Mouse (Mus musculus): ENCODE measurements around the gene BC030870.

DNA sequence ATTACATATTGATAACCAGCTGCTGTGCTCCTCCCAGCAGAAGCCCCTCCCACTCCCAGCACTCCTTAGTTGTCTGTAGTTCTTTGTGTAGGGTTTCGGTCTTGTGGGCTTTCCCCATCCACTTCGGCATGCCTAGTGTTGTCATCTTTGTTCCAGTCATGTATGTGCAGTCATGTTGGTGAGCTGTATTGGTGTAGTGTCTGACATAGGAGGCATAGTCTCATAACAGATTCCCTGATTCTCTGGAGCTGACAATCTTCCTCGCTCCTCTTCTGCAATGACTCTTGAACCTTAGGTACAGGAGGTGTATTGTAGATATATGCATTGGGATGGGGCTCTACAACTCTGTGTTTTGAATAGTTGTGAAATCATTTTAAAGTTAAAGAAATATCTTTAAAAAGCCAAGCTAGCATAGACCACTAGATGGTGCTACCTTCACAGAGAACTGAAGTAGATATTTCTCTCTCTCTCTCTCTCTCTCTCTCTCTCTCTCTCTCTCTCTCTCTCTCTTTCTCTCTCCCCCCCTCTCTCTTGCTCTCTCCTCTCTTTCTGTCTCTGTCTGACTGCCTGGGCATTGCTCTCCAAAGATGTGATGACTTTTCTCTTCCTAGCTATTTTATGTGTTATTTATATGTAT, 9.6 kb upstream of the BC030870 start:
- TF ChIP-seq CTCF (IDR thresholded peaks at IDR 0.05; ENCODE audit: low read depth) = peak; percentile 37
- no peak for TF ChIP-seq EP300 (IDR thresholded peaks at IDR 0.05; ENCODE audit: low read depth)

Measured in heart, postnatal 0 days (tissue).